Mouse (Mus musculus) embryo, embryonic 9.5 days (tissue): Measurements from ENCODE around the gene Prps1l1.

Experiments used
- DNase-seq: peaks from one replicate; pipeline ENCODE4 v3.0.0-alpha.2; 2017; ENCODE audit errors: extremely low spot score

Prps1l1 gene

GRCm38 (mm10) chr12:35025916-35026432, 41.4 kb downstream of the Prps1l1 start:
- no peak for DNase-seq

DNA sequence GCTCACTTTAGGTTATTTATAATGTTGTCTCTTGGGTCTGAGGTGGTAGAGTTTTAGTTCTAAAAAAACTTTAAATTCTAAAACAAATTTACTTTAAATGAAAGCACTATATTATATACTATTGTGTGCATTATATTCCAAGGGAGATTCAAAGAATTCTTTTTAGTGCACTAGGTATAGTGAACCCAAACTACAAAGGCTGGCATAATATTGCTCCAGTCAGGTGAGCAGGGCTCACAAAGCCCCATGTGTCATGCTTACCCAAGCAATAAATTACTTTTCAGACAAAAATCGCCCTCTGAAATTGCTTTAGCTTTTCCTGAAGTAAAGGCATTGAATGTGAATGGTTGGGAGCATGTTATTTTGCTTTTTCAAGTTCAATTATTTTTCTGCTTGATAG, 43.0 kb downstream of the Prps1l1 start:
- DNase-seq: no peak
